Mouse (Mus musculus) liver, embryonic 14 days (tissue): ENCODE data around the gene Mtr. TPM values are rescaled to one million over a fixed set of nuclear protein-coding genes. Genes with fewer than 3 reads are reported as not detected.

Experiments used
- polyA plus RNA-seq: library from polyadenylated mRNA; depleted of rRNA; stranded (reverse); fragments of >200 nt; gene quantifications from 2 replicates; pipeline ENCODE4 v1.2.3, GENCODE M21; 2012; rRNA removed

Mtr gene
- polyA plus RNA-seq: 4.3 and 4.8 TPM in 2 replicates

GRCm38 (mm10) chr13:12257391-12258380 is at the start of gene Mtr:
Mtr (minus strand) TSS chr13:12258113.

Other genes with a start within 250 kb of the Mtr start
- 0.08 and 0.14 TPM in 2 replicates for gene Ryr2, start 151.2 kb downstream of the Mtr start, polyA plus RNA-seq
- 0.17 and 3.9 TPM in 2 replicates for gene Actn2, start 82.6 kb upstream of the Mtr start, polyA plus RNA-seq
- 10.6 and 12.5 TPM in 2 replicates for gene Heatr1, start 136.9 kb upstream of the Mtr start, polyA plus RNA-seq
- gene Lgals8, start 206.8 kb upstream of the Mtr start, polyA plus RNA-seq: 11.5 and 13.4 TPM in 2 replicates